Mouse (Mus musculus) T-helper 1 cell (primary cell): ENCODE measurements around the gene Cd34.

Source experiments
- in situ Hi-C: fragments of 300-600 bp; cut with MboI, MseI; formaldehyde crosslinking; loops from one replicate; pipeline ENCODE4 v1.15.1; 2025; ENCODE audit warnings: high pct_unique_total_duplicates

The Cd34 gene

GRCm38 (mm10) chr1:195006267-195006666, 67.6 kb downstream of the Cd34 start:
- in situ Hi-C loops, result no loop called here
